Comparison of ENCODE assay signal across 8 mouse cellular contexts in genomic region chr19:11770205-11770892, GRCm38 (mm10). TPM values are rescaled to one million over a fixed set of nuclear protein-coding genes. Genes with fewer than 3 reads are reported as not detected.
DNase-seq lines count a peak whose midpoint lies in the region; ATAC-seq lines count a peak whose summit lies in the region.

TSS of gene Mrpl16 (plus strand) at chr19:11770391.

- peaks cover 32% of the 10 kb centered on the region for H3K36me3 ChIP-seq in heart, embryonic 13.5 days
- peaks cover 33% of the 10 kb centered on the region for H3K36me3 ChIP-seq in liver, embryonic 12.5 days
- H3K36me3 ChIP-seq in stomach, embryonic 15.5 days: peaks cover 10% of the 10 kb centered on the region; the same call in 1 of the 2 replicates

- peak within 1 kb of the TSS; percentile 91 for H3K4me3 ChIP-seq in brown adipose tissue, adult 24 weeks (ENCODE audit: insufficient read depth, low read depth, low read length)
- peak within 1 kb of the TSS; percentile 74 for H3K4me3 ChIP-seq in heart, embryonic 13.5 days
- H3K4me3 ChIP-seq in liver, embryonic 12.5 days: peak within 1 kb of the TSS; percentile 69
- peak within 1 kb of the TSS; percentile 64 for H3K4me3 ChIP-seq in stomach, embryonic 15.5 days (replicated peaks)

- H3K4me2 ChIP-seq in heart, embryonic 13.5 days: peak within 1 kb of the TSS; percentile 85
- H3K4me2 ChIP-seq in liver, embryonic 12.5 days: peak within 1 kb of the TSS; percentile 70
- H3K4me2 ChIP-seq in stomach, embryonic 15.5 days: peak within 1 kb of the TSS; percentile 76

- H3K9me3 ChIP-seq in heart, embryonic 13.5 days: no peaks in the 10 kb centered on the region
- H3K9me3 ChIP-seq in liver, embryonic 12.5 days (replicated peaks): no peaks in the 10 kb centered on the region
- H3K9me3 ChIP-seq in stomach, embryonic 15.5 days: no peaks in the 10 kb centered on the region

- peak; percentile 94 for DNase-seq in CD4-positive, CD25-positive, alpha-beta regulatory T cell, adult 2 months (ENCODE audit: low read depth, low spot score)
- DNase-seq in fat pad, adult 2 months (ENCODE audit: extremely low read depth, low read depth, low spot score): peak; percentile 39
- peak; percentile 91 for DNase-seq in kidney, postnatal 10 days
- DNase-seq in natural killer cell, adult 2 months (ENCODE audit: low spot score in 2 of 2): peak; percentile 89

- no peaks in the 10 kb centered on the region for H3K4me1 ChIP-seq in brown adipose tissue, adult 24 weeks (ENCODE audit: control insufficient read depth, insufficient read depth, insufficient read length, low read length)
- peaks cover 8% of the 10 kb centered on the region for H3K4me1 ChIP-seq in heart, embryonic 13.5 days
- H3K4me1 ChIP-seq in liver, embryonic 12.5 days: peaks cover 16% of the 10 kb centered on the region
- no peaks in the 10 kb centered on the region; the same call in 1 of the 2 replicates for H3K4me1 ChIP-seq in stomach, embryonic 15.5 days

- 1% methylated on average over 30 of the region's 30 CpGs for WGBS in heart, embryonic 13.5 days
- 3% methylated on average over 30 of the region's 30 CpGs for WGBS in liver, embryonic 12.5 days (ENCODE audit: insufficient replicate concordance)
- under 1% methylated on average over 30 of the region's 30 CpGs for WGBS in stomach, embryonic 15.5 days

- H3K27ac ChIP-seq in brown adipose tissue, adult 24 weeks (replicated peaks; ENCODE audit: low read depth, low read length): peak within 1 kb of the TSS; percentile 55
- H3K27ac ChIP-seq in heart, embryonic 13.5 days (replicated peaks): peak within 1 kb of the TSS; percentile 66
- H3K27ac ChIP-seq in liver, embryonic 12.5 days: peak within 1 kb of the TSS; percentile 52
- peak within 1 kb of the TSS; percentile 73; the same call in 1 of the 2 replicates for H3K27ac ChIP-seq in stomach, embryonic 15.5 days

- peak; percentile 68 for ATAC-seq in heart, embryonic 13.5 days (ENCODE audit: extremely low read depth, insufficient number of reproducible peaks, low FRiP score, low TSS enrichment)
- ATAC-seq in liver, embryonic 12.5 days: peak; percentile 90
- ATAC-seq in stomach, embryonic 15.5 days (ENCODE audit: insufficient read depth, low FRiP score, low read depth): peak; percentile 92

- peaks cover 2% of the 10 kb centered on the region; the same call in 1 of the 2 replicates for H3K27me3 ChIP-seq in heart, embryonic 13.5 days (replicated peaks)
- H3K27me3 ChIP-seq in liver, embryonic 12.5 days (replicated peaks): no peaks in the 10 kb centered on the region
- no peaks in the 10 kb centered on the region for H3K27me3 ChIP-seq in stomach, embryonic 15.5 days (replicated peaks)

- H3K9ac ChIP-seq in heart, embryonic 13.5 days: peak within 1 kb of the TSS; percentile 86
- peak within 1 kb of the TSS; percentile 72 for H3K9ac ChIP-seq in liver, embryonic 12.5 days
- peak within 1 kb of the TSS; percentile 49 for H3K9ac ChIP-seq in stomach, embryonic 15.5 days

RNA-seq across cellular contexts. Expression of gene Mrpl16, which starts in this region (rescaled TPM):
- 113 and 132 TPM in 2 replicates for polyA plus RNA-seq in brown adipose tissue, adult 24 weeks (2012; ENCODE audit: insufficient read depth, insufficient read length, missing spikeins)
- 63.4 and 69.6 TPM in 2 replicates for polyA plus RNA-seq in heart, embryonic 13.5 days (2015; fragmentation: Nextera tagmentation; extraction: Ambion mirVana)
- 54.5 and 62.6 TPM in 2 replicates for polyA plus RNA-seq in liver, embryonic 12.5 days (2016; fragmentation: Nextera tagmentation; extraction: Ambion mirVana)
- polyA plus RNA-seq in stomach, embryonic 15.5 days (2015; fragmentation: Nextera tagmentation; extraction: Ambion mirVana): 52.2 and 53.5 TPM in 2 replicates

Comparison
In these comparisons a context has a peak if more than half of its experiments do, and no peak if none do; other contexts are left out.
1. Peak in every context shown above with its lines: DNase-seq, ATAC-seq, H3K4me3 ChIP-seq and H3K27ac ChIP-seq.
2. DNase-seq: peak in every context shown above with its lines; median percentile 94 in CD4-positive, CD25-positive, alpha-beta regulatory T cell, adult 2 months; 91 in kidney, postnatal 10 days; 89 in natural killer cell, adult 2 months; 39 in fat pad, adult 2 months.